Mouse (Mus musculus) mouse trophoblast stem cell (cell line): Measurements from ENCODE around the gene Impg1.

Experiments
- in situ Hi-C, 2 experiments: fragments of 300-500 bp; cut with MseI, MboI; formaldehyde crosslinking; loops; 2 replicates in 1 of 2; 3 replicates in 1 of 2; pipeline ENCODE4 v1.15.1; 2025

Gene Impg1

DNA sequence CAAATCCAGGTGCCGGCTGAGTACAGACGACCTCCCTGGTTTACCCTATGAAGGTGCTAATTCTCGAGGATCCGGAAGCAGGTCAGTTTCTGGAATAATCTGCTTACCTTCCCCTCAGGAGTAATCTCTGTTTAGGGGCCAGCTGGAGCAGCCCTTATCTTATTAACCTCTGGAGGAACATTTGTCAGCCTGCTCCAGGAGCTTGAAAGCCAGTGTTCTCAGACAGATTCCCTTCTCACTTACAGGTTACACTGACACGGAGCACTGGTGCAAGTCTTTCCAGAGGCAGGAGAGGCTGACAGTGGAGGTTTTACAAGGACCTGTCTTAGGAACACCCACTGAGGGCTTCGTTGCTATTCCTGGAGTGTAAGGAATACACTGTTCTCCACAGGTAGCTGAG, at the start of gene Impg1:
TSS of gene Impg1 (minus strand) at position 101 of the 400 bp plus-strand sequence.
- in situ Hi-C loops, result no loop called here

DNA sequence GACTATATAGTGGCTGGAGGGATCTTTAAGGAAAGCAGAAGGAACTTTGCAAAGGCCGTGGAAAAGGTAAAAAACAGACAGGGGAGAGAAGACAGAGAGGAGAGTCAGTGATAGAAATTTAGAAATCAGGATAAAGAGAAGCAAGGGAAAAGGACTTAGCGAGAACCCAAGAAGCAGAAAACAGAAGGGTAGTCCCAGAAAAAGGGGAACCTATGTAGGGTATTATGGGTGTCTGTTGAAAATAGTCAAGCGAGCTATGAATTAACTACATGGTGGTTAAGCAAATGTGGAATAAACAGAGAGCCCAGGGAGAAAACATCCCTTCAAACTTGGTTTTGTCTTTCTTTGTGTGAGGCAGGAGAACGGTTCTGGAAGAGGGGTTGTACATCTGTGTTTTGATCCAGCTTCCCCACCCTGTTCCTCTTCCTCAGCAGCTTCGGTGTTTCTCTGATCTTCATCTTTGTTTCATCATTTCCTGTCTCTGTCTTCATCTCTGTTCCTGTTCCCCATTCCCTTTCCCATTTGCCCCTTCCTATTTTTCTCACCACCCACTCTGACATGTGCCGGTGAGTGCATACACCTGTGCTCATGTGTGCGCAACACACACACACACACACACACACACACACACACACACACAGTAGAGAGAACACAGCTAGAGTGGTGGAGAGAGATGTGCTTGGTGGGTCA, 44.3 kb upstream of the Impg1 start:
- in situ Hi-C loops, result no loop called here

GRCm38 (mm10) chr9:80504496-80505012, 39.3 kb upstream of the Impg1 start:
- in situ Hi-C loops, result no loop called here

GRCm38 (mm10) chr9:80491591-80491990, 26.3 kb upstream of the Impg1 start:
- in situ Hi-C loops, result no loop called here

- in situ Hi-C loops, result no loop called here
Observed at GRCm38 (mm10) chr9:80460420-80460819, 4.9 kb downstream of the Impg1 start.

GRCm38 (mm10) chr9:80450467-80451261, 14.6 kb downstream of the Impg1 start:
- in situ Hi-C loops, result no loop called here

GRCm38 (mm10) chr9:80441096-80441710, 24.1 kb downstream of the Impg1 start:
- in situ Hi-C loops, result no loop called here

GRCm38 (mm10) chr9:80391404-80391803, 73.9 kb downstream of the Impg1 start:
- in situ Hi-C loops, result no loop called here

- in situ Hi-C loops, result no loop called here
Observed at GRCm38 (mm10) chr9:80391002-80391401, 74.3 kb downstream of the Impg1 start.

DNA sequence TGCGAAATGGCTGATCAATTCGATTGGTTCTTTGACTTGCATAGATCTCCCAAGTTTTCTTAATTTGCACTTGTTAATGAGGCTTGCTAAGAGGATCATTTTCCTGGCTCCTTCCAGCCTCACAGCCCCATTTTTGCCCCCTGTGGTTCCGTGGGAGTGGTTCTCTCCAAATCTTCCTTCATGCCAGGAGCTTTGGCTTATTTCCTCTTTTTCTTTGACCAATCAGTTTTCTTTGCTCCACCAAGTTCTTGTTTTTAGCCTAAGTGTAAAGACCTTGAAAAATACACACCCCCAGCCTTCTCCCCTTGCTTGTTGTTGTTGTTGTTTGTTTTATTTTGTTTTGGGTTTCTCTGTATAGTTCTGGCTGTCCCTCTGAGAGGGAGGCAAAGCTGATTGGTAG, 77.4 kb downstream of the Impg1 start:
- in situ Hi-C loops, result no loop called here

DNA sequence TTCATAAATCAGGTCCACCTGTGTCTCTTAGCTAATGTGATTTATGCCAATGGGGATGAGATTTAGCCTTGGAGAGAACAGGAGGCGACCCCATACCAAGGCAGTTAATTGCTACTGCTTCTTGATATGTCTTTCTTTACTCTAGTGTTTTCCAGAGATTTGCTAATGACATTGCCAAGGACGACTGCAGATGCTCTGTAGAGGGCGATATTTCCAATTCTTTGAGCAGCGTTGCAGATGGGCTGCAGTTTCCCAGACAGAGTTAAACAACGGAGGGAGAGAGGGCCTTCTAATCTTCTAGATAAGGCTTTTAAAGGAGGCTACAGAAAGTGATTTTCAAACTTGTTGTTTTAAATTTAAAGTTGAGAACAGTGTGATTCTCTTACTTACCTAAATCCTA, 78.8 kb downstream of the Impg1 start:
- in situ Hi-C loops, result no loop called here

DNA sequence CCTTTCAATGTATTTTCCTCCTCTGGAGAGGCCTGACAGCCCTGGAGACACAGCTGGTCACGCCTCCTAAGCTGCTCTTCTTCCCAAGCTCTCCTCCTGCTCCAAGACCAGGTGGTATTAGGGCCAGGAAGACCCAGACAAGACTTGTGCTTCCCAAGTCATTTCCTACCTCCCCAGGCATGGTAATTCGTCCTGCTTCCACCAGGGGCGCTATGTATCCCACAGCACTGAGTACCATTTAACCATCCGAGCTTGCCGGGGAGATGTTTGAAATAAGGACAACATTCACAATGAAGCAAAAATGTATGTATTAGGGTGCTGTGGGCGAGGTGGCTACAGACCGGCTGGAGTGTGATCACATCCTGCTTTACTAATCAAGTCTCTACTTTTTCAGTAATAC, 79.3 kb downstream of the Impg1 start:
- in situ Hi-C loops, result no loop called here

GRCm38 (mm10) chr9:80382711-80383110, 82.6 kb downstream of the Impg1 start:
- in situ Hi-C loops, result no loop called here

GRCm38 (mm10) chr9:80380078-80380645, 85.1 kb downstream of the Impg1 start:
- in situ Hi-C loops, result no loop called here

DNA sequence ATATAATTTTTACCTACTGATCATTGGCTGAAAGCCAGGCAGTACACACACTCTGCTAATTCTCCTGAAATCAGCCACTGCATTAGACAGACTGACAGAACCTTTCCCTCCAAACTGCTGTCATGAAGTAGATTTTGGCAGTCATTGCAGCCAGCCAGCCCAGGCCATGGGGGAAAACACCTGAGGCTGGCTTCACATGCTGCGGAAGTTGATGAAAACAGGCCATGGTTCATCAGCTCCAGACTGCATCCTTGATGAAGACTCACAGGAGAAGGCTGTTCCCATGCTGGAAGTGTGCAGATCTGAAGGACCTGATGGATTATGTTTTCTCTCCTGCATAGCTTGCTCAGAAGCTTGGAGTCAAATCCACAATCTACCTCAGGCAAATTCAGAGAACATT, 91.2 kb downstream of the Impg1 start:
- in situ Hi-C loops, result no loop called here

DNA sequence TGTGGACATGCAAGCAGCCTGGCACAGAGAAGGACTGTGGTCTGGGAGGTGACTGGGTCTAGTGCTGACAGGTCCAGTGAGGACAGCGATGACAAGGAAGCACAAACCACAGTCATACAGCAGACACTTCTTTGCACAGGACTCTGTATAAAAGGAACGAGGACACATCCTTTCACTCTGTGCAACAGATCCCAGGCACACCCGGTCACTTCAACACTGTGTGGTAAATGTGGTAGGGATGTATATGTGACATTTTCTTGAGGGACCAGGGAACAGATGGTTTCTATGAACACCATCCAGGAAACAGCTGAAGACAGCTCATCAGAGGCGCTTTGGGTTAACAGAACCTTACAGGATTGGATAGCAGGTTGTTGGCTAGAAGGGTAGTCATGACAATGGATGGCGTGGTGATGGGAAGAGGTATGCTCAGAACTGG, 92.0 kb downstream of the Impg1 start:
- in situ Hi-C loops, result no loop called here

DNA sequence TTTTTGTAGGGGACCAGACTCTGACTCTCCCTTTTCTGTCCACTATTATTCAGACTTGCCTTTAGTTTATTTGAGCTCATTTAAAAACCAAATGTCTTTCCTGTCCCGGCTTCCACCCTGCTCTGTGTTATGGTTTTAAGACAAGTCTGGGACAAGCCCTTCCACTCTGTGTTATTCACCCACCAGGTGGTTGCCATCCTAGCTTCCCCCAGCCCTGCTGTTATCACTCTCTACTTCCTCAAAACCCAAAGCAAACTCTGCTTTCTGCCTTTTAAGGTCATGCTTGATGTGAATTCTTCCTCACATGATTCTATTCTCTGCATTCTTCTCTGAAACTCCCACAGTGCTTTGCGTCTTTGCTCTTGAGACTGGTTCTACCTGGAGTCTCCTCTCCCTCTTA, 96.6 kb downstream of the Impg1 start:
- in situ Hi-C loops, result no loop called here

GRCm38 (mm10) chr9:80367520-80368204, 97.6 kb downstream of the Impg1 start:
- in situ Hi-C loops, result no loop called here

DNA sequence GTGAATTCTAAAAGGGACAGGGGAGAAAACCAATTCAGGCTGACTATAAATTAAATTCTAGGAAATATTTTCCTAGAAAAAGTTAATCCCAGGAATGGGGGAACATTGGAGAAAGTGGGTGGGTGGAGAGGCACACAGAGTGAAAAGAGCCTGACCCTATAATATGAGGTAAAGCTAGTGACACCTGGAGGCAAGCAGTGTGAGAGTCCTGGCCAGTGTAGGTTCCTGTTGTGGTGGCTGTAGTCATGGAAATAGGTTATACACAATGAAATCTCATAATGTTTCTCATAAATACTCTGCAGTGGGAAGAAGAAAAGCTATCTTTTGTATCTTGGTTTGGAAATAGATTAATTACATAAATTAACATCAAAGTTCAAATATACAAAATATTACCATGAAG, 105.2 kb downstream of the Impg1 start:
- in situ Hi-C loops, result no loop called here

DNA sequence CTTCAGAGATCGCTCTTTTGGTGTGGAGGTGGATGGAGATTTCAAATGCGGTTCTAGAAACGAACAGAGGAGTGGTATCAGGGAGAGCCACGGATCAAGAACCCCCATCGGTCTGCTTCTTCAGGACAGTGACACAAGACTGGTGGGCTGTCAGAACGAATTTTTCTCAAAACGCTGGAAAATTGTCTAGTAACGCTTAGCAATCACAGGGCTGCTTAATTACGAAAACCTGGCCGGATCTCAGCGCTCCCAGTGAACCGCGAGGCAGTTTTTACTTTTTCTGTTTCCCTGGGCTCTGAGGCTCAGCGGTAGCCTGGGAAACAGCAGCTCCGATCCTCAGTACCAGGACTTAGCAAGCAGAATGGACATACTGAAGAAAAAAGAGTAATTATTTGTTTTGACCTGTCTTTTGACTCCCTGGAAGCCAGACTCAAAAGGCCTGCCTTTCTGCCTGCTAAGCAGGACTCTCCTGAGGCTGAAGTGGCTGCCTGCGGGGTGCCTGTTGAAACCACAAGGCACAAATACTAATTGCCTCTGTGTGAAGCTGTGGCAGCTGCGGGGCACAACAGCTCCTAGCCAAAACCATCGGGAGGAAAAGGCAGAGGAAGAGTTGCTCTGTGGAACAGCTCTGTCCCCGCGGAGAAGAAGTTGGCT, 113.5 kb downstream of the Impg1 start:
- in situ Hi-C loops, result no loop called here

- in situ Hi-C loops, result no loop called here
Observed at GRCm38 (mm10) chr9:80351295-80351677, 114.0 kb downstream of the Impg1 start.
